ENCODE assay signal across 27 mouse cellular contexts in genomic region chr1:76244721-76245120, GRCm38 (mm10).
DNase-seq lines count a peak whose midpoint lies in the region; ATAC-seq and TF ChIP-seq lines count a peak whose summit lies in the region.
"Had no signal": no experiment of that assay in that cellular context is flagged by ENCODE, and none has a peak within 500 bp of the region (broad histone marks: within the 10 kb centered on the region; RNA-seq: fewer than 3 reads in every experiment).

No protein-coding gene starts in this region.

- no peak for TF ChIP-seq CTCF in heart, postnatal 0 days (IDR thresholded peaks at IDR 0.05; ENCODE audit: low read depth)

- H3K9me3 ChIP-seq in heart, embryonic 12.5 days (replicated peaks): no peaks in the 10 kb centered on the region
- no peaks in the 10 kb centered on the region for H3K9me3 ChIP-seq in heart, postnatal 0 days (replicated peaks; ENCODE audit: control insufficient read depth, low read length)
- H3K9me3 ChIP-seq: embryonic facial prominence, embryonic 10.5 days; embryonic facial prominence, embryonic 15.5 days; forebrain, embryonic 13.5 days; hindbrain, embryonic 12.5 days; limb, embryonic 13.5 days; lung, embryonic 15.5 days had no signal

- H3K27ac ChIP-seq in heart, embryonic 12.5 days (ENCODE audit: poor library complexity, severe bottlenecking): no peak overlapping the region
- H3K27ac ChIP-seq in heart, postnatal 0 days (ENCODE audit: low read depth): no peak overlapping the region
- H3K27ac ChIP-seq: embryonic facial prominence, embryonic 10.5 days; embryonic facial prominence, embryonic 15.5 days; forebrain, embryonic 13.5 days; hindbrain, embryonic 12.5 days; hindbrain, postnatal 0 days; kidney, postnatal 0 days; limb, embryonic 13.5 days; lung, embryonic 15.5 days had no signal

- H3K27me3 ChIP-seq in heart, embryonic 12.5 days (replicated peaks): no peaks in the 10 kb centered on the region
- H3K27me3 ChIP-seq in heart, postnatal 0 days (ENCODE audit: control insufficient read depth, insufficient read depth, low read length): no peaks in the 10 kb centered on the region
- H3K27me3 ChIP-seq: embryonic facial prominence, embryonic 15.5 days; forebrain, embryonic 13.5 days; hindbrain, embryonic 12.5 days; limb, embryonic 13.5 days; lung, embryonic 15.5 days had no signal

- TF ChIP-seq EP300 in heart, postnatal 0 days (IDR thresholded peaks at IDR 0.05; ENCODE audit: low read depth): no peak

- no peak overlapping the region for H3K9ac ChIP-seq in heart, embryonic 12.5 days
- no peak overlapping the region for H3K9ac ChIP-seq in heart, postnatal 0 days (replicated peaks; ENCODE audit: low read depth, low read length)
- H3K9ac ChIP-seq: embryonic facial prominence, embryonic 15.5 days; forebrain, embryonic 13.5 days; hindbrain, embryonic 12.5 days; limb, embryonic 13.5 days; lung, embryonic 15.5 days had no signal

- peaks cover 15% of the 10 kb centered on the region; the same call in 1 of the 2 replicates for H3K4me1 ChIP-seq in heart, embryonic 12.5 days (replicated peaks)
- no peaks in the 10 kb centered on the region; the same call in 1 of the 2 replicates for H3K4me1 ChIP-seq in heart, postnatal 0 days (ENCODE audit: control insufficient read depth, insufficient read depth)

- no peak overlapping the region for H3K4me2 ChIP-seq in heart, embryonic 12.5 days
- H3K4me2 ChIP-seq in heart, postnatal 0 days (ENCODE audit: low read depth, low read length): no peak overlapping the region
- H3K4me2 ChIP-seq: embryonic facial prominence, embryonic 15.5 days; forebrain, embryonic 13.5 days; hindbrain, embryonic 12.5 days; limb, embryonic 13.5 days; liver, embryonic 11.5 days; lung, embryonic 15.5 days; midbrain, embryonic 11.5 days had no signal

- WGBS in heart, embryonic 12.5 days: 53% methylated on average over 3 of the region's 3 CpGs
- 71% methylated on average over 3 of the region's 3 CpGs for WGBS in heart, postnatal 0 days

- no peaks in the 10 kb centered on the region for H3K36me3 ChIP-seq in heart, embryonic 12.5 days
- no peaks in the 10 kb centered on the region for H3K36me3 ChIP-seq in heart, postnatal 0 days (replicated peaks; ENCODE audit: control insufficient read depth, insufficient read depth, low read length)
- H3K36me3 ChIP-seq: embryonic facial prominence, embryonic 10.5 days; embryonic facial prominence, embryonic 15.5 days; hindbrain, embryonic 12.5 days; limb, embryonic 13.5 days; lung, embryonic 15.5 days had no signal

- no peak for ATAC-seq in heart, embryonic 12.5 days (ENCODE audit: insufficient number of reproducible peaks, low FRiP score)
- no peak for ATAC-seq in heart, postnatal 0 days (ENCODE audit: insufficient read depth, low read depth)
- ATAC-seq in erythroid progenitor cell, adult 5-6 weeks (replicated peaks; ENCODE audit: low FRiP score, poor library complexity, severe bottlenecking): no peak
- ATAC-seq: activated CD4-positive, CD25-positive, alpha-beta regulatory T cell, adult 4 months; forebrain, embryonic 13.5 days; hindbrain, postnatal 0 days; intestine, embryonic 16.5 days; midbrain, embryonic 16.5 days had no signal

- no peak overlapping the region for H3K4me3 ChIP-seq in heart, embryonic 12.5 days
- H3K4me3 ChIP-seq in heart, postnatal 0 days (ENCODE audit: low read depth, low read length): no peak overlapping the region
- H3K4me3 ChIP-seq: embryonic facial prominence, embryonic 10.5 days; embryonic facial prominence, embryonic 15.5 days; forebrain, embryonic 13.5 days; hindbrain, embryonic 12.5 days; limb, embryonic 13.5 days; lung, embryonic 15.5 days had no signal

- peak; percentile 27 to 48 for DNase-seq in heart, adult 18-20 months
- DNase-seq in ovary, adult 18-20 months (ENCODE audit: low spot score): peak; percentile 37
- DNase-seq in ovary, postnatal 10 days (ENCODE audit: low spot score): no peak
- DNase-seq in heart, postnatal 0 days (ENCODE audit: low spot score): peak; percentile 13
- DNase-seq in yolk sac, embryonic 10.5 days (ENCODE audit: low spot score): peak; percentile 6
- no peak for DNase-seq in cerebellum, postnatal 25 days
- DNase-seq: B cell, adult 2 months; cerebellum, adult 11-12 months; cerebellum, postnatal 10 days; gastrocnemius, postnatal 10 days; kidney, adult 8-10 months; kidney, postnatal 4 days had no signal

Comparison
In these comparisons a context has a peak if more than half of its experiments do, and no peak if none do; other contexts are left out.
1. DNase-seq: peak in heart, adult 18-20 months (2 of 2), ovary, adult 18-20 months (single experiment), heart, postnatal 0 days (single experiment) and yolk sac, embryonic 10.5 days (single experiment); none in ovary, postnatal 10 days (single experiment) and cerebellum, postnatal 25 days (0 of 2).